ENCODE assay signal across 12 mouse cellular contexts in the genomic region with DNA sequence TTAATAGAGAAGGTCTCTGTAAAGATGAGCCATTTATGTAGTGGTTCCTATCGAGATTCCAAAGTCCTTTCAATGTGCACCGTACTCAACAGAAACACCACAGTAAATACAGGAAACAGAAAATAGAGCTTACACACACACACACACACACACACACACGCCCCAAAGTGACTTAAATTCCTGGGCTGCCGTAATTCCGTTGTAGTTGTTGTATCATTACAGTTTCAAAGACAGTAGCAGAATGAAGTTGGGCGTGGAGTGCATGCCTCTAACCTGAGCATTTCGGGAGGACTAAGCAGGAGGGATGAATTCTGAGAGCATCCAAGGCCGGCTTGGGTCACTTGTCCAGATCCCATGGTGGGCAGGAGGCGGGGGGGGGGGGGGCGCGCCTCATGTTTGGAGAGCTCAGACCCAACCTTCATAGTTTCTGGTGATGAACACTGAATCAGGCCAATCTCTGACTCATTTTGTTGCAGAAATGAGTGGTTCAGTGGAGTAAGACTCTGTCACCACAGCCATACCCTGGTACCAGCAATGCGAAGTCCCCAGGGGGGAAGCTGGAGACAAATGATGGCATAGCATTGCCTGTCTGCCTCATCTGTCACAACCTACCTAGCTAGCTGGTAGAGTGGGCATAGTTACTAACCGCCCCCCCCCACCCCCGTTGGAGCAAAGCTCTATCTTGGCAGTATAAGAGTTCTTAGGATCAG. TPM values are rescaled to one million over a fixed set of nuclear protein-coding genes. Genes with fewer than 3 reads are reported as not detected.
DNase-seq lines count a peak whose midpoint lies in the region; TF ChIP-seq lines count a peak whose summit lies in the region.
"Had no signal": no experiment of that assay in that cellular context is flagged by ENCODE, and none has a peak within 500 bp of the region (broad histone marks: within the 10 kb centered on the region; RNA-seq: fewer than 3 reads in every experiment).

No protein-coding gene starts in this region.

- peaks cover 56% of the 10 kb centered on the region for H3K4me1 ChIP-seq in cerebellum, adult 2 months (ENCODE audit: control insufficient read depth, insufficient read depth, low read length)
- peaks cover 6% of the 10 kb centered on the region for H3K4me1 ChIP-seq in bone marrow, adult 2 months (ENCODE audit: control insufficient read depth, insufficient read depth, low read length)
- H3K4me1 ChIP-seq: forebrain, embryonic 12.5 days had no signal

- H3K27ac ChIP-seq in cerebellum, adult 2 months (ENCODE audit: insufficient read depth, low read length), result 0 out of 2 replicates have a peak overlapping the region, but pooled peaks have one; percentile 77
- peak overlapping the region; percentile 100 for H3K27ac ChIP-seq in layer of hippocampus, adult 2 months
- peak overlapping the region; percentile 17; the same call in 1 of the 2 replicates for H3K27ac ChIP-seq in bone marrow, adult 2 months (ENCODE audit: control insufficient read depth, insufficient read depth, low read depth, low read length, poor library complexity)
- H3K27ac ChIP-seq: embryonic facial prominence, embryonic 15.5 days; forebrain, embryonic 12.5 days; limb, embryonic 15.5 days; neural tube, embryonic 13.5 days had no signal

- no peak for TF ChIP-seq CTCF in cerebellum, adult 2 months (IDR thresholded peaks at IDR 0.05; ENCODE audit: borderline replicate concordance, insufficient read depth, low read depth, low read length)
- no peak for TF ChIP-seq CTCF in layer of hippocampus, adult 2 months (conservative IDR thresholded peaks at IDR 0.05)
- no peak for TF ChIP-seq CTCF in bone marrow, adult 2 months (IDR thresholded peaks at IDR 0.05; ENCODE audit: control insufficient read depth, insufficient read depth, low read length)

- peaks cover 43% of the 10 kb centered on the region for H3K79me2 ChIP-seq in myocyte (ENCODE audit: control insufficient read depth, insufficient read depth)

- no peak overlapping the region for H3ac ChIP-seq in myocyte (ENCODE audit: control insufficient read depth, insufficient read length)

- no peak for TF ChIP-seq POLR2A in cerebellum, adult 2 months (IDR thresholded peaks at IDR 0.05; ENCODE audit: borderline replicate concordance, insufficient read depth, low read length)
- no peak for TF ChIP-seq POLR2A in bone marrow, adult 2 months (IDR thresholded peaks at IDR 0.05; ENCODE audit: borderline replicate concordance, control insufficient read depth, low read depth, low read length)
- TF ChIP-seq POLR2A in myocyte (IDR thresholded peaks at IDR 0.05; ENCODE audit: insufficient read length, low read depth), result no peak

- WGBS in cerebellum, adult 2 months, result 29% methylated on average over 14 of the region's 14 CpGs
- 76% methylated on average over 14 of the region's 14 CpGs for WGBS in bone marrow, adult 2 months

- H3K4me3 ChIP-seq in cerebellum, adult 2 months (replicated peaks; ENCODE audit: insufficient read depth, low read depth, low read length), result peak overlapping the region; percentile 4
- H3K4me3 ChIP-seq in layer of hippocampus, adult 2 months, result peak overlapping the region; percentile 8; the same call in 1 of the 2 replicates
- no peak overlapping the region for H3K4me3 ChIP-seq in bone marrow, adult 2 months (replicated peaks; ENCODE audit: control insufficient read depth, low read depth, low read length)
- H3K4me3 ChIP-seq in myocyte, result no peak overlapping the region
- H3K4me3 ChIP-seq: embryonic facial prominence, embryonic 15.5 days; forebrain, embryonic 12.5 days; limb, embryonic 15.5 days; neural tube, embryonic 13.5 days had no signal

- no peak for DNase-seq in cerebellum, adult 2 months
- no peak for DNase-seq in cerebellum, adult 11 months
- no peak for DNase-seq in layer of hippocampus, adult 2 months (ENCODE audit: low spot score in 2 of 2)
- DNase-seq in layer of hippocampus, postnatal 25 days (ENCODE audit: extremely low spot score in 1 of 2, low spot score in 1 of 2), result no peak
- no peak for DNase-seq in lung, postnatal 4 days
- DNase-seq in spleen, postnatal 10 days (ENCODE audit: low spot score in 2 of 2), result no peak

- no peaks in the 10 kb centered on the region for H3K27me3 ChIP-seq in cerebellum, adult 2 months (ENCODE audit: control insufficient read depth, insufficient read depth, low read length)
- H3K27me3 ChIP-seq in myocyte (ENCODE audit: control insufficient read depth, insufficient read depth, insufficient read length), result no peaks in the 10 kb centered on the region
- H3K27me3 ChIP-seq: embryonic facial prominence, embryonic 15.5 days; forebrain, embryonic 12.5 days; limb, embryonic 15.5 days; neural tube, embryonic 13.5 days had no signal

- H3K4me2 ChIP-seq in myocyte (ENCODE audit: low read depth), result peak overlapping the region; percentile 18
- H3K4me2 ChIP-seq: embryonic facial prominence, embryonic 15.5 days; forebrain, embryonic 12.5 days; limb, embryonic 15.5 days; neural tube, embryonic 13.5 days had no signal

- H3K36me3 ChIP-seq in myocyte (ENCODE audit: control insufficient read depth, insufficient read depth), result no peaks in the 10 kb centered on the region
- H3K36me3 ChIP-seq: embryonic facial prominence, embryonic 15.5 days; forebrain, embryonic 12.5 days; limb, embryonic 15.5 days; neural tube, embryonic 13.5 days had no signal

TF ChIP-seq in myocyte, 11 proteins besides CTCF, POLR2A, EP300 and RAD21:
- TF ChIP-seq CEBPB (IDR thresholded peaks at IDR 0.05; ENCODE audit: insufficient read depth, poor library complexity, severe bottlenecking), result no peak
- no peak for TF ChIP-seq USF1 (IDR thresholded peaks at IDR 0.05; ENCODE audit: low read depth)
- no peak for TF ChIP-seq POLR2AphosphoS2 (IDR thresholded peaks at IDR 0.05; ENCODE audit: insufficient read length, low read depth)
- no peak for TF ChIP-seq E2F4 (IDR thresholded peaks at IDR 0.05; ENCODE audit: insufficient read depth)
- TF ChIP-seq MYOG (IDR thresholded peaks at IDR 0.05; ENCODE audit: control insufficient read depth in 1 of 3, insufficient read depth in 1 of 3, insufficient read length in 2 of 3, low read depth in 2 of 3), result no peak
- TF ChIP-seq TCF3 (IDR thresholded peaks at IDR 0.05; ENCODE audit: insufficient read length, low read depth), result no peak
- no peak for TF ChIP-seq SRF (IDR thresholded peaks at IDR 0.05; ENCODE audit: control insufficient read depth, insufficient read length, low read depth)
- TF ChIP-seq REST (IDR thresholded peaks at IDR 0.05; ENCODE audit: insufficient read depth, insufficient read length), result no peak
- no peak for TF ChIP-seq TCF12 (IDR thresholded peaks at IDR 0.05; ENCODE audit: insufficient read depth, poor library complexity, severe bottlenecking)
- TF ChIP-seq MYOD1 (IDR thresholded peaks at IDR 0.05; ENCODE audit: control insufficient read depth in 1 of 3, insufficient read length in 2 of 3, low read depth in 2 of 3), result no peak
- TF ChIP-seq MAX (IDR thresholded peaks at IDR 0.05; ENCODE audit: low read depth), result no peak

RNA-seq across cellular contexts. Expression of a gene that starts 9.7 kb away (rescaled TPM):
- polyA plus RNA-seq in cerebellum, adult 2 months (2012; rRNA removed), result 93.5 and 97.3 TPM in 2 replicates
- 100 to 1,000 TPM; 176 to 178 TPM for total RNA-seq in layer of hippocampus, adult 2 months (2021)
- total RNA-seq in layer of hippocampus, postnatal 25 days (2021), result 100 to 1,000 TPM; 157 to 184 TPM
- 4.1 and 9.8 TPM in 2 replicates for polyA plus RNA-seq in bone marrow, adult 2 months (2011; ENCODE audit: insufficient read depth, insufficient read length, low replicate concordance, missing spikeins)
- 7.1 TPM for polyA plus RNA-seq in myocyte (2012; fragmentation: generic; extraction: Trizol)

Comparison
In these comparisons a context has a peak if more than half of its experiments do, and no peak if none do; other contexts are left out.
1. H3K27ac ChIP-seq: peak in every context shown above with its lines; median percentile 100 in layer of hippocampus, adult 2 months; 77 in cerebellum, adult 2 months; 17 in bone marrow, adult 2 months.
2. H3K4me3 ChIP-seq: peak in cerebellum, adult 2 months (single experiment) and layer of hippocampus, adult 2 months (single experiment); none in bone marrow, adult 2 months (single experiment) and myocyte (single experiment).